Mouse (Mus musculus) thymus, postnatal 0 days (tissue): Measurements from ENCODE around the gene Ccser1. TPM values are rescaled to one million over a fixed set of nuclear protein-coding genes. Genes with fewer than 3 reads are reported as not detected.

Source experiments
- DNase-seq: peaks from one replicate; pipeline ENCODE4 v3.0.0-alpha.2; 2015; ENCODE audit warnings: low spot score
- polyA plus RNA-seq: library from polyadenylated mRNA; unstranded; fragments of >200 nt; fragmentation: Nextera tagmentation; extraction: Ambion mirVana; gene quantifications from 2 replicates; pipeline ENCODE4 v1.2.1, GENCODE M21; 2015

Gene Ccser1
- polyA plus RNA-seq, 1 experiment from 2014 or later: 2.8 TPM

DNA sequence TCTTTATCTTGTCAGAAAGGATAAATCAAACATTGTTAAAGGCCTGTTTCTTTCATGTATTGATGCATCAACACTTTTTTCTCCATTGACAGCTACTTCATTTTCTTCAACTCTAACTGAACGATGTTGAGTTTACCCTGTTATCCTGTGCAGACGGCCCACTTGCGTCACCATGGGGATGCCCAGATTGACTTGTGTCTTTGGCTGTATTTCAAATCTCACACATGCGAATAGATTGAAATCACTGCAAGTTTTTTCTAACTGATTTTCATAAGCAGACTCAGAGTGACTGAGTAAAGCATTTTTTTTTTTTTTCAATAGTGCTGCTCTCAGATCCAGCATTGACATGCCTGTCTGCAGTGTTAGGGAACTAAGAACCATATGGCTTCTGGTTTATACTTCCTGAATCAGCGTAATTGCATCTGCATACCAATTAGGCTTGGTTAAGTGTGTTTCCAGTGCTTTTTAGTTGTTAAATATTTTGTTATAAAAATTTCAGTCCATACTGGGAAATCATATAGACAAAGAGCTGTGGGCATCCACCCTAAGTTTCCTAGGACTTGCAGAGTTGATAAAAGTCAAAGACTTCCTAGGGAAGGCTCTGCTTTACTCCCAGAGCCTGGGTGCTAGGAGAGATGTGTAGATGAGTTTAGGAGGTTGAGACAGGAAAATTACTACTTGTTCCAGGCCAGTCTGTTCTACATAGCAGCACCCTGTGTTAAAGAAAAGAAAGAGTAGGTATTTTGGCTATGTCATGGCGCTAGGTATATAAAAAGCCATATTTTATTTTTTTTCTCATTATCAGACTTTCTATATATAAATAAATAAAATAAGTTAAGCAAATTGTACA lies 116.3 kb downstream of the Ccser1 start:
- DNase-seq: no peak

DNA sequence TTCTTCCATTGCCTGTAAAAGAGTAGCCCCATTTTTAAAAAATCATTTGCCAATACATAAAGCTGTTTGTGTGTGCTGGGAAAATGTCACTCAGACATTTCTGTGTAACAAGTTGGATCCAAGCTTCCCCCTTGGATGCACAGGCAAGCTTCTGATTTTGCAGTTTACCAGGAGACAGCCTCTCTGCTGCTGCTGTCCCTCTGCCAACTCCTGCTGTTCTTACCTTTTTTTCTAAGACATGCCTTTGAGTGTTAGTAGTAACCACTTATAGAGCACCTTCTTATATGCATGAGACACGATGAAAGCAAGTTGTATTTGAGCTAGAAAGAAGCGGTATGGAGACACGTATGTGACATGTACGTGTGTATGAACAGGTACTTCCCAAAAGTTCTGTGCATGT lies 120.3 kb downstream of the Ccser1 start:
- no peak for DNase-seq

- DNase-seq: no peak
Measured at GRCm38 (mm10) chr6:61300975-61301374, 120.9 kb downstream of the Ccser1 start.

GRCm38 (mm10) chr6:61301631-61302030 lies 121.5 kb downstream of the Ccser1 start:
- DNase-seq: no peak

GRCm38 (mm10) chr6:61311324-61312091 lies 131.4 kb downstream of the Ccser1 start:
- no peak for DNase-seq

DNA sequence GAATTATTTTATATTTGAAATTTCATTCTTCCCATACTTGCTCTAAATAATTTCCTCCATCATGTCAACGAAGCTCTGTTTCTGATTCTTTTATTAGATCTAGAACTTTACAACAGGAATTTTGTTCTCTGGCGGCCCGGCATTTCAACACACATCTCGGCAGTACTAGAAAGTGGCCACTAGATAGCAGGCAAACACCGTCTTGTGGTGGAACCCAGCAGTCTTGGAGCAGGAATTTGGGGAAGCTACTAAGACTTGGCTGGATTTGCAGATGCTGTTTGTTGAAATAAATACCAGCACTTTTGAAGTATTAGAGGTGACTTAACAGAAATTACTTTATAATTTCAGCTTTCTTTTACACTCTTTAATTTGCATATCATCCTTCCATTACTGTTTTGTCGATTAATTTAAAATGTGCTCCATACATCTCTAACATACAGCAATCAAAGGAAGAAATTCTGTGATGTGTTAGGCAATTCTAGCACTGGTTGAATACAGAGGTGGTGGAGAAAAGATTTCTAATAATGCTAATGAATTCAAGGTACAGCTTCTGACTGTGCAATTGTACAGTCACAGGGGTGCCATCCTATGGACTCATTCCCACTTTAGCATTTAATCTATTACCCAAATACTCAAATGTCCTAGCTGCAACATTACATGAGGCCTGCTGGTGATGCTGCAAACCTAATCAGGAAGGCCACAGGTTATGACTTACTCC lies 135.9 kb downstream of the Ccser1 start:
- DNase-seq: peak; percentile 39

DNA sequence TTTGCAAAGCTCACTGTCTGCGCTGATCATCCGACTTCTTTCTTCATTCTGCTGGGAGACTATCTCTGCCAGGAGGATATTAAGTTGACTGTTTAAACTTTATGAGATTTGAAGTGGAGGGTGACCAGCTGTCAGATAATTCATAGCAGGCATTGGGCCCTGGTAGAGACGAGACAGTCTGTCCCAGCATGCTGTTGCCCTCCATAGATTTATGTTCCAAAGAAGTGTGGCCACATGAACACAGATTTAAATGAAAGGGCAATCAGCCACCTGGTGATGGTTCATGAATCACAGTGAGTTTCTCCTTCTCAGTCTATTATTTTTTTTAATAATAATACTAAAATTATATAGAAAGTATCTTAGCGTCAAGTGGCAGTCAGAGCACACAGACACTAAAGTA lies 140.7 kb downstream of the Ccser1 start:
- no peak for DNase-seq

DNA sequence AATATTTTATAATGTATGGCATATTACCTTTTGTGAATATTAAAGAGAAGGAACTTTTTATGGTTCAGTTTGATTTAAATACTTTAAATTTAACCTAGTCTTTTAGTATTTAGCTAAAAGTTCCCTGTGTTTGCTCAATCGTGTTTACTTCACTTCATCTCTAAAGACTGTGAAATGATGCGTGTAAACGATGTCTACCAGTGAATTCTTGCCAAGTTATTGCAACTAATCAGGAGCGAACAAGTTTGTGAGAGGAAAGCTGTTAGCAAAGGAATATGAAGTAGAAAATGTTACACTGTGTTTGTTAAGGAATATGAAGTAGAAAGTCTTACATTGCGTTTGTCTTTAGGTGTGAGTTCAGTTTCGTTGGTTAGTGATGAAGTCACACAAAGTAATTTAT lies 142.2 kb downstream of the Ccser1 start:
- no peak for DNase-seq

DNA sequence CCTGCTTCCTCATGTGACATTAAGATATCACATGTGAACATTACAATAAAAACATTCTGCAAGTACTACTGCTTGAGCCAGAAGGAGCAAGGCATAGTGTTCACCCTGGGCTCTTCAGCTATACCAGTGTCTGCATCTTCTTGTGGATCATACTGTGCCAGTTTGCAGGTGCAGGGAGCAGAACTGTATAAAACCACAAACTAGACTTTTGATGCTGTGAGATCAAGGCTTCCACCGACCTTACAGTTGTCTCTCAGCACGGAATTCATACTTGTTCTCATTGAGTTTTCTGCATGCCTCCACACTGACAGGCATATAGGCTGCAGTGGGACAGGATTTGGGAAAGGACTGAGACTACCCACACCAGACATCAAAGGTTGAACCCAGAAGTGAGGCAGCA lies 146.0 kb downstream of the Ccser1 start:
- peak; percentile 83 for DNase-seq

DNA sequence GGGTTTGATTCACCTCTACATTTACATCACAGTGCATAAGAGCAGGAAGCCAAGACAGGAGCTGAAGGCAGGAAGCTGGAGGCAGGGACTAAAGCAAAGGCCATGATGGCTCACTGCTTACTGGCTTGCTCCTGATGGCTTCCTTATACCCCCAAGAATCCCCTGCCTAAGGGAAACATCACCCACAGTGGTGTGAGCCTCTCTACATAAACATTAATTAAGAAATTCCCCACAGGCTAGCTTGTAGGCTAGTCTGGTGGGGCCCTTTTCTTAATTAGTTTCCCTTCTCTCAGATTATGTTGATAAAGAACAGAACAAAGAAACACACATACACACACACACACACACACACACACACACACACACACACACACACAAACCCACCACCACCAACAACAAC lies 148.9 kb downstream of the Ccser1 start:
- DNase-seq: no peak

- DNase-seq: no peak
Measured at GRCm38 (mm10) chr6:61329593-61330540, 149.7 kb downstream of the Ccser1 start.

GRCm38 (mm10) chr6:61334466-61334865 lies 154.3 kb downstream of the Ccser1 start:
- no peak for DNase-seq

GRCm38 (mm10) chr6:61347045-61347838 lies 167.1 kb downstream of the Ccser1 start:
- DNase-seq: peak; percentile 11

GRCm38 (mm10) chr6:61363722-61364121 lies 183.6 kb downstream of the Ccser1 start:
- no peak for DNase-seq

DNA sequence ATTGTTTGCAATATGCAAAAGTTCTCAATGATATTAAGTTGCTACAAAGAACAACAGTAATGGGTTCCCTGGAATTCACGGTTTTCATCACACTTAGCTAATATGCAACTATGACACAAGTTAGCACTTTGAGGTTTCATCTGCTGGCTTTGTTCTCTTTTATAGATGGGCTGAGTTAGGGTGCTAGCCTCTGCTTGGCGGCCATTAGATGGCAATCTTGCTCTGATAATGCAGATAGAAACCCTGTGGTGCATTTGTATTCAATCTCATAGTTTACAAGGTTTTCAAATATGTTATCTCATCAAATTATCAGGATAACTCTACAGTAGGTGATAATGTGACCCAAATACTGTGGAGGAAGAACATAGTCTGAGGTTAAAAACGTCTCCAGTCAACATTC lies 202.4 kb downstream of the Ccser1 start:
- no peak for DNase-seq

- DNase-seq: no peak
Measured at GRCm38 (mm10) chr6:61382991-61383390, 202.9 kb downstream of the Ccser1 start.

DNA sequence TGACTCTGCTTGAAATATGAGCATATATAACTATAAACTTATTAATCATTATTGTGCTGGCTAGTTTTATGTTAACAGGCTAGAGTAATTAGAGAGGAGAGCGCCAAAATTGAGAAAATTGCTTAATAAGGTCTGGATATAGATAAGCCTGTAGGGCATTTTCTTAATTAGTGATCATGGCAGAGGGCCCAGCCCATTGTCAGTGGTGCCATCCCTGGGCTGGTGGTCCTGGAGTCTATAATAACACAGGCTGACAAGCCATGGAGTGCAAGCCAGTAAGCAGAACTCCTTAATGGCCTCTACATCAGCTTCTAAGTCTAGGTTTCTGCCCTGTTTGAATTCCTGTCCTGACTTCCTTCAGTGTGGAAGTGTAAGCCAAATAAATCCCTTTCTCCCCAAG lies 206.9 kb downstream of the Ccser1 start:
- no peak for DNase-seq

- no peak for DNase-seq
Measured at GRCm38 (mm10) chr6:61427490-61427889, 247.4 kb downstream of the Ccser1 start.

DNA sequence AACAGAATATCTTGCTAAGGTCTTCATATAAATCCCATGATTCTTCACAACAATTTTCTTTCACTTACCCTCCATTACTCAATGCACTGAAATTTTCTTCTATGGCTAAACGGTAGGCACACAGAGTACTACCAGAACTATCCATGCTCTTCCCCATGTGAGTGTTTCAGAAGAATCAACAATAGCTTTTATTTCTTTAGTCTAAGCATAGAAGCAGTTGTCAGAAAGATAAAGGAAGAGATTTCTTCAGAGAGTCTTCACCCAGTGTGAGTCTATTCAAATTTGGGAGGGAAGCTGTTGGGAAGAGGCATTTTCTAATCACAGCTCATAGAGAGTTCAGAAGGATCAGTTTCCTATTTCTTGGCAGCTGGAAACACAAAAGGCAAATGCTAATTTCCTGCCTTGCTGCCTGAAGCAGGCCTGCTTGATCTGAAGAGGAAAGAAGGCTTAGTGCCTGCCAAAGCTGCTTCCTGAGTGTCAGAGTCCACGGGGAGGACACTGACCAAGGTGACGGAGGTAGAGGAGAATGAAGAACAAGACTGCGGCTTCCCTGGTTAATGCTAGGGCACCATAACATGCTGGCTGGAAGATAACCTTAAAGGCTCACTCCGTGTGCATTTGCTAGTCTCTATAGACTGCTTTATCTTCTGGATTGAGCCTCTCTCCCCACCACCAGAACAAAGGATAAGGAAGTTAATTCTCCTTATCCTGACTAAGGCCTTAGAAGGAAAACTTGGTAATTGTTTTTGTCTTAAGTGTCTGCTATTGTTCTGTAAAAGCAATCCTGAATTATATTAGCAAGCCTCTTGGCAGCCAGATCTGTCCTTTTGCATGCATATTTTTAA lies 251.0 kb downstream of the Ccser1 start:
- DNase-seq: no peak
